Mouse (Mus musculus) limb, embryonic 13.5 days (tissue): ENCODE data around the gene Hs3st6. TPM values are rescaled to one million over a fixed set of nuclear protein-coding genes. Genes with fewer than 3 reads are reported as not detected.
"Not testable (repeated sequence)": the region's sequence is repeated elsewhere in the genome, so short reads cannot be mapped to it uniquely, and the experiment has no call there.

Source experiments
- ATAC-seq: fragments of 200-750 bp; cut with Nextera tagmentation; 2 replicates; pipeline ENCODE4 v1.8.0; 2017; ENCODE audit warnings: low read depth, moderate number of reproducible peaks, moderate TSS enrichment; ENCODE audit not compliant: low FRiP score
- H3K27ac ChIP-seq: fragments of 300-500 bp; sonication (generic); 2 replicates; pipeline ENCODE4 v1.5.1; 2015; ENCODE audit warnings: inconsistent platforms, mild to moderate bottlenecking, moderate library complexity
- H3K27me3 ChIP-seq: fragments of 300-500 bp; sonication (generic); 2 replicates; pipeline ENCODE4 v1.6.1; 2015; ENCODE audit warnings: mild to moderate bottlenecking, inconsistent platforms
- H3K36me3 ChIP-seq: fragments of 300-500 bp; sonication (generic); 2 replicates; pipeline ENCODE4 v1.6.1; 2015; ENCODE audit warnings: inconsistent platforms, mild to moderate bottlenecking, moderate library complexity
- H3K4me1 ChIP-seq: fragments of 300-500 bp; sonication (generic); 2 replicates; pipeline ENCODE4 v1.6.1; 2015; ENCODE audit warnings: inconsistent platforms
- H3K4me2 ChIP-seq: fragments of 300-500 bp; sonication (generic); replicated peaks from 2 replicates; pipeline ENCODE4 v1.6.1; 2015; ENCODE audit warnings: inconsistent platforms, mild to moderate bottlenecking, moderate library complexity
- H3K4me3 ChIP-seq: fragments of 300-500 bp; sonication (generic); 2 replicates; pipeline ENCODE4 v1.5.1; 2015; ENCODE audit warnings: moderate library complexity, mild to moderate bottlenecking, inconsistent platforms
- H3K9ac ChIP-seq: fragments of 300-500 bp; sonication (generic); 2 replicates; pipeline ENCODE4 v1.6.1; 2015; ENCODE audit warnings: mild to moderate bottlenecking, inconsistent platforms
- H3K9me3 ChIP-seq: fragments of 300-500 bp; sonication (generic); 2 replicates; pipeline ENCODE4 v1.6.1; 2016; ENCODE audit warnings: inconsistent platforms
- WGBS: fragments of 180-500 bp; shearing (Covaris S2); methylation state at CpG from one replicate; pipeline ENCODE4 v1.1.7; 2015; 5-methylcytosine and 5-hydroxymethylcytosine counted together
- polyA plus RNA-seq: library from polyadenylated mRNA; unstranded; fragments of >200 nt; fragmentation: Nextera tagmentation; extraction: Ambion mirVana; gene quantifications from 2 replicates; pipeline ENCODE4 v1.2.1, GENCODE M21; 2015

The Hs3st6 gene
- polyA plus RNA-seq, 1 experiment from 2014 or later = 3.7 TPM

GRCm38 (mm10) chr17:24720616-24721015, 32.2 kb upstream of the Hs3st6 start:
- peaks cover 47% of the 10 kb centered on the region for H3K36me3 ChIP-seq
- peak overlapping the region; percentile 91 for H3K4me2 ChIP-seq
- H3K9ac ChIP-seq = peak overlapping the region; percentile 93
- peak overlapping the region; percentile 84 for H3K4me3 ChIP-seq
- not testable (repeated sequence) for ATAC-seq, H3K27me3 ChIP-seq, H3K9me3 ChIP-seq, H3K27ac ChIP-seq
- peaks cover 34% of the 10 kb centered on the region for H3K4me1 ChIP-seq
- WGBS = 1% methylated on average over 11 of the region's 11 CpGs

- WGBS = 59% methylated on average over 7 of the region's 7 CpGs
- not testable (repeated sequence) for H3K27ac ChIP-seq, H3K27me3 ChIP-seq, H3K9me3 ChIP-seq, ATAC-seq
- Histone ChIP-seq H3K9ac (peak overlapping the region; percentile 65), H3K4me1 (peaks cover 34% of the 10 kb centered on the region), H3K36me3 (peaks cover 42% of the 10 kb centered on the region), H3K4me2 (peak overlapping the region; percentile 91), H3K4me3 (peak overlapping the region; percentile 84)
Observed at GRCm38 (mm10) chr17:24721383-24721955, 31.3 kb upstream of the Hs3st6 start.

DNA sequence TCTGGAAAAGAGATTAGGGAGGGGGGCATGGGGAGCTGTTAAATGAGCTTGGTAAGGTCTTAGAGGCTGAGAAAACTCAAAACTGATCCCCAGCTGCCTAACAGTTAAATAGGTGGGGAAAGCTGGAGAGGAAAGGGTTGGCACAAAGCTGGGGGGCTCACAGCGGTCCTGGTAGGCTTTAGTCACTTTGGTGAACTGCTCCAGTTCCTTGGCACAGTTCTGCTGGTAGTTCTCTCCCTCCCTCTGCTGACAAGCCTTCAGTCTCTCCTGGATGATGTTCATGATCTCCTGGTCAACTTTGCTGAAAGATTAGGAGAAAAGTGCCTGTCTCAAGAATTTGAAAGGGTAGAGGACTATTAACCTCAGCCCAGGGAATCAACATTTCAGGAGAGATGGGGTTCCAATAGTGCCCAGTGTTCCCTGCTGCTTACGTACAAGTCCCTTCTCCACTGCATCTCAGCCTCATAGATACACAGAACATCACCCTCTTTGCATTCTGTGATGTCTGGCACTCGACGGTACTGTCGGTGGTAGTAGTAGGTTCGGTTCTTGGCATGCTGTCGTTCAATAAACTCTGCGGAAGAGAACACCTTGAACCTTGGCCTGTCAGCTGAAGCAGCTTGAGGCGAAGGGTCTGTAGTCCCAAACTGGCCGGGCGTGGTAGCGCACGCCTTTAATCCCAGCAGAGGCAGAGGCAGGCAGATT, 30.4 kb upstream of the Hs3st6 start:
- Histone ChIP-seq H3K4me3 (peak overlapping the region; percentile 84), H3K36me3 (peaks cover 33% of the 10 kb centered on the region), H3K9ac (peak overlapping the region; percentile 78), H3K4me1 (peaks cover 34% of the 10 kb centered on the region), H3K27ac (no peak overlapping the region), H3K9me3 (no peaks in the 10 kb centered on the region), H3K4me2 (peak overlapping the region; percentile 91), H3K27me3 (no peaks in the 10 kb centered on the region)
- ATAC-seq = no peak
- WGBS = 31% methylated on average over 13 of the region's 13 CpGs

- no peak for ATAC-seq
- peaks cover 24% of the 10 kb centered on the region for H3K36me3 ChIP-seq
- WGBS = 1% methylated on average over 12 of the region's 12 CpGs
Observed at GRCm38 (mm10) chr17:24723122-24723880, 29.5 kb upstream of the Hs3st6 start.

DNA sequence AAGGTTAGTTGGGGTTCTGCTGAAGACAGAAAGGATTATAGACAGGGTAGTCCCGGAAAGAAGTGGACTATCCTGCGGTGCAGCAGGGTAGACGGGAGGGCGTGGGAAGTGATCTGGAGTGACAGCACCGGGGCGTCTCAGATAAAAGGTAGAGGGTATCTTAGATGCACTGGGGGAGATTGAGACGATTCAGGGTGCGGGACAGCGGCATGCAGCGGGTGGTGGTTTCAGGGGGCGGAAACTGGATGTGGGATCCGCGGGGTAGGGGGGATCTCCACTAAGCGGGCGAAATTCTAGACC, 29.0 kb upstream of the Hs3st6 start:
- Histone ChIP-seq H3K9me3 (no peaks in the 10 kb centered on the region), H3K27me3 (no peaks in the 10 kb centered on the region), H3K4me2 (peak overlapping the region; percentile 91), H3K4me1 (peaks cover 31% of the 10 kb centered on the region), H3K36me3 (peaks cover 19% of the 10 kb centered on the region), H3K27ac (peak overlapping the region; percentile 79; the same call in 1 of the 2 replicates), H3K4me3 (peak overlapping the region; percentile 83), H3K9ac (peak overlapping the region; percentile 78)
- WGBS = under 1% methylated on average over 15 of the region's 15 CpGs
- peak; percentile 1; the same call in 1 of the 2 replicates for ATAC-seq

More at GRCm38 (mm10) chr17:24723122-24723880, 29.5 kb upstream of the Hs3st6 start:
- peak overlapping the region; percentile 78 for H3K9ac ChIP-seq
- H3K4me3 ChIP-seq = peak overlapping the region; percentile 83
- H3K27me3 ChIP-seq = no peaks in the 10 kb centered on the region
- H3K4me1 ChIP-seq = peaks cover 34% of the 10 kb centered on the region
- H3K9me3 ChIP-seq = no peaks in the 10 kb centered on the region
- H3K4me2 ChIP-seq = peak overlapping the region; percentile 91
- peak overlapping the region; percentile 79; the same call in 1 of the 2 replicates for H3K27ac ChIP-seq

DNA sequence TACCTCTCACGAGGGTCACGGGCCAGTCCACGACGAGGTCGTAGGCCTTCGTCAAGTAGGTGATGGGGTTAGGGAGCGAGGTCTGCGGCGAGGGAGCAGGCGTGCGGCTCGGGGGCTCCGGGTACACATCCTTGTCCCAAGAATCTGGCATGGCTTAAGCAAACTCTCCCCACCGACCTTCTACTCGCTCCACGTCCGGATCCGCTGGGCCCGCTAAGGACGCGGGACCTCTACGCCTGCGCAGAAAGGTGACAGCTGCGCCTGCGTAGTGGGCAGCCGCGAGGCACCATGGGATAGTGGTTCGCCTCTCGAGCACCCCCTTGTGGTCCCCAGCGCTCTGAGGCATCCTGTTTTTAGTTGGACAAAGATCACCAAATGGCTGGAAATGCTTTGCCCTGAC, 28.6 kb upstream of the Hs3st6 start, which contains the start of gene Ndufb10:
TSS of gene Ndufb10 (minus strand) at position 295 of the 400 bp plus-strand sequence.
- no peaks in the 10 kb centered on the region for H3K9me3 ChIP-seq
- H3K27me3 ChIP-seq = no peaks in the 10 kb centered on the region
- peaks cover 29% of the 10 kb centered on the region for H3K4me1 ChIP-seq
- peak within 1 kb of the TSS; percentile 91 for H3K4me2 ChIP-seq
- H3K27ac ChIP-seq = peak within 1 kb of the TSS; percentile 79; the same call in 1 of the 2 replicates
- WGBS = 0% methylated on average over 30 of the region's 30 CpGs
- H3K9ac ChIP-seq = peak within 1 kb of the TSS; percentile 78
- peak; percentile 75 for ATAC-seq
- H3K4me3 ChIP-seq = peak within 1 kb of the TSS; percentile 83
- H3K36me3 ChIP-seq = peaks cover 19% of the 10 kb centered on the region

GRCm38 (mm10) chr17:24725637-24726390, 27.0 kb upstream of the Hs3st6 start:
- ATAC-seq = no peak

DNA sequence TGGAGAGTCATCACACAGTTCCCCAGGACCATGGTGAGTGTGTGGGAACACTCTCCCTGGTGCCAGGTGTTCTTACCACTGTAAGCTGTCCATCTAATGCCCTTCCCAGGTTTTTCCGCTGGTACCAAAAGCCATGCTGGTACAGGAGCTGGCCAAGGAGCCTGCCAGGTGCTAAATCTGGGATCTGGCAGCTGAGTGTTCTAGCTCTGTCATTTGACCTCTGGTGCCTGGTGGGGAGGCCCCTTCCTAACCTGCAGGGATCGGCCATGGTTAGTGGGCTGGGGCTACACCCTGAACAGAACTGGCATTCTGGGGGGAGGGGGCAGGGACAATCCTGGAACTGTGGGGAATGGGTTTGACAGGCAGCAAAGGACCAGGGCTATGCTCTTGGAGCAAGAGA, 25.2 kb upstream of the Hs3st6 start, which contains the start of gene Rpl3l:
TSS of gene Rpl3l (plus strand) at position 203 of the 400 bp plus-strand sequence.
- Histone ChIP-seq H3K27ac (no peak within 1 kb of the TSS), H3K9ac (peak within 1 kb of the TSS; percentile 25; the same call in 1 of the 2 replicates), H3K4me1 (peaks cover 13% of the 10 kb centered on the region), H3K4me3 (no peak within 1 kb of the TSS), H3K27me3 (peaks cover 5% of the 10 kb centered on the region; the same call in 1 of the 2 replicates), H3K9me3 (no peaks in the 10 kb centered on the region), H3K4me2 (no peak within 1 kb of the TSS), H3K36me3 (peaks cover under 1% of the 10 kb centered on the region)
- no peak for ATAC-seq
- WGBS = 56% methylated on average over 2 of the region's 2 CpGs

More at GRCm38 (mm10) chr17:24725637-24726390, 27.0 kb upstream of the Hs3st6 start:
- Histone ChIP-seq H3K4me1 (peaks cover 29% of the 10 kb centered on the region), H3K4me2 (no peak overlapping the region), H3K4me3 (no peak overlapping the region), H3K27me3 (no peaks in the 10 kb centered on the region), H3K27ac (no peak overlapping the region), H3K36me3 (peaks cover 16% of the 10 kb centered on the region), H3K9ac (no peak overlapping the region), H3K9me3 (no peaks in the 10 kb centered on the region)
- 74% methylated on average over 3 of the region's 3 CpGs for WGBS

- Histone ChIP-seq H3K9me3 (no peaks in the 10 kb centered on the region), H3K4me3 (no peak overlapping the region), H3K4me2 (no peak overlapping the region), H3K4me1 (peaks cover 7% of the 10 kb centered on the region), H3K36me3 (no peaks in the 10 kb centered on the region), H3K9ac (peak overlapping the region; percentile 25; the same call in 1 of the 2 replicates), H3K27ac (no peak overlapping the region), H3K27me3 (peaks cover 6% of the 10 kb centered on the region; the same call in 1 of the 2 replicates)
- ATAC-seq = no peak
- 72% methylated on average over 17 of the region's 17 CpGs for WGBS
Observed at GRCm38 (mm10) chr17:24728184-24728583, 24.6 kb upstream of the Hs3st6 start.

GRCm38 (mm10) chr17:24729067-24729466, 23.7 kb upstream of the Hs3st6 start:
- ATAC-seq = no peak
- Histone ChIP-seq H3K9ac (no peak overlapping the region), H3K4me3 (no peak overlapping the region), H3K9me3 (no peaks in the 10 kb centered on the region), H3K4me1 (0 out of 2 replicates have a peak, but pooled peaks cover 2% of the 10 kb centered on the region), H3K27ac (no peak overlapping the region), H3K27me3 (peaks cover 11% of the 10 kb centered on the region; the same call in 1 of the 2 replicates), H3K4me2 (no peak overlapping the region), H3K36me3 (no peaks in the 10 kb centered on the region)
- 83% methylated on average over 6 of the region's 6 CpGs for WGBS

GRCm38 (mm10) chr17:24730787-24731186, 22.0 kb upstream of the Hs3st6 start:
- H3K9ac ChIP-seq = no peak overlapping the region
- no peak for ATAC-seq
- peaks cover 11% of the 10 kb centered on the region; the same call in 1 of the 2 replicates for H3K27me3 ChIP-seq
- H3K4me3 ChIP-seq = no peak overlapping the region
- H3K9me3 ChIP-seq = no peaks in the 10 kb centered on the region
- H3K4me2 ChIP-seq = no peak overlapping the region
- H3K27ac ChIP-seq = no peak overlapping the region
- no peaks in the 10 kb centered on the region for H3K36me3 ChIP-seq
- WGBS = 77% methylated on average over 14 of the region's 14 CpGs
- peaks cover 1% of the 10 kb centered on the region; the same call in 1 of the 2 replicates for H3K4me1 ChIP-seq
